Mouse (Mus musculus) intestine, embryonic 16.5 days (tissue): ENCODE measurements around the gene Hivep3. TPM values are rescaled to one million over a fixed set of nuclear protein-coding genes. Genes with fewer than 3 reads are reported as not detected.

Experiments used
- ATAC-seq: fragments of 200-750 bp; cut with Nextera tagmentation; 2 replicates; pipeline ENCODE4 v1.8.0; 2017; ENCODE audit warnings: moderate TSS enrichment, moderate library complexity
- H3K27ac ChIP-seq: fragments of 300-500 bp; sonication (generic); 2 replicates; pipeline ENCODE4 v1.5.1; 2014; ENCODE audit warnings: mild to moderate bottlenecking, low read length
- H3K27me3 ChIP-seq: fragments of 300-500 bp; sonication (generic); replicated peaks from 2 replicates; pipeline ENCODE4 v1.6.1; 2014; ENCODE audit warnings: low read length, control low read depth, mixed read lengths; ENCODE audit not compliant: control insufficient read depth, insufficient read depth
- H3K36me3 ChIP-seq: fragments of 300-500 bp; sonication (generic); 2 replicates; pipeline ENCODE4 v1.6.1; 2014; ENCODE audit warnings: low read length, control low read depth; ENCODE audit not compliant: control insufficient read depth, insufficient read depth
- H3K4me1 ChIP-seq: fragments of 300-500 bp; sonication (generic); 2 replicates; pipeline ENCODE4 v1.6.1; 2014; ENCODE audit warnings: low read length, control low read depth, mixed read lengths; ENCODE audit not compliant: control insufficient read depth, insufficient read depth
- H3K4me2 ChIP-seq: fragments of 300-500 bp; sonication (generic); 2 replicates; pipeline ENCODE4 v1.6.1; 2014; ENCODE audit warnings: low read depth, low read length, control low read depth
- H3K4me3 ChIP-seq: fragments of 300-500 bp; sonication (generic); 2 replicates; pipeline ENCODE4 v1.5.1; 2014; ENCODE audit warnings: mild to moderate bottlenecking, low read length
- H3K9ac ChIP-seq: fragments of 300-500 bp; sonication (generic); 2 replicates; pipeline ENCODE4 v1.6.1; 2014; ENCODE audit warnings: low read depth, low read length
- H3K9me3 ChIP-seq: fragments of 300-500 bp; sonication (generic); 2 replicates; pipeline ENCODE4 v1.6.1; 2016; ENCODE audit warnings: low read length, control low read depth; ENCODE audit not compliant: control insufficient read depth
- WGBS: fragments of 180-500 bp; shearing (Covaris S2); extraction: QIAGEN DNeasy Blood & Tissue Kit; methylation state at CpG from one replicate; pipeline ENCODE4 v1.1.7; 2014; 5-methylcytosine and 5-hydroxymethylcytosine counted together
- polyA plus RNA-seq: library from polyadenylated mRNA; unstranded; fragments of >200 nt; fragmentation: Nextera tagmentation; extraction: Ambion mirVana; gene quantifications from 2 replicates; pipeline ENCODE4 v1.2.1, GENCODE M21; 2015

The Hivep3 gene
- polyA plus RNA-seq, result 4.0 and 4.4 TPM in 2 replicates

GRCm38 (mm10) chr4:119733184-119733880 lies at the start of gene Hivep3:
TSS of gene Hivep3 (plus strand) at chr4:119733784.
- peaks cover 5% of the 10 kb centered on the region; the same call in 1 of the 2 replicates for H3K27me3 ChIP-seq
- H3K27ac ChIP-seq, result peak within 1 kb of the TSS; percentile 83
- H3K4me3 ChIP-seq, result peak within 1 kb of the TSS; percentile 86
- H3K4me1 ChIP-seq, result 0 out of 2 replicates have a peak, but pooled peaks cover 6% of the 10 kb centered on the region
- WGBS, result 0% methylated on average over 46 of the region's 47 CpGs
- peak within 1 kb of the TSS; percentile 80 for H3K9ac ChIP-seq
- H3K9me3 ChIP-seq, result no peaks in the 10 kb centered on the region
- H3K36me3 ChIP-seq, result no peaks in the 10 kb centered on the region
- ATAC-seq, result peak; percentile 99
- H3K4me2 ChIP-seq, result peak within 1 kb of the TSS; percentile 100

DNA sequence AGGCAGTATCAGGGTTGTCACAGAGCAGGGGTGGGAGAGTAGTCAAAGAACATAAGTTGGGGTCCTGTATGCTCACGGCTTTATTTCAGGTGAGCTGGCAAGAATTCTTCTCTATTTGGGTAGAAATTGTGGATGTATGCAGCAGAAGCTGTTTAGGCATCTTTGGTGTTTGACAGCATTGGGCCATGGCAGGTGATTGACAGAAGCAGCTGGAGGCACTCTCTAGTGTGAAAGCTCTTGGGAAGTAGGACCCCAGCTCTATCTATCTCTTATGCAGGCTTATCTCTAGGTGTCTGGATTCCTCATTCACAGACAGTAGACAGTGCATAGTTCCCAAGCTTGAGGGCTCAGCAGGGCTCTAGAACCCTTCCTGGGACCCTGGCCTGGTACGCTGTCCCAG lies 47.8 kb upstream of the Hivep3 start:
- no peak overlapping the region for H3K27ac ChIP-seq
- no peaks in the 10 kb centered on the region for H3K36me3 ChIP-seq
- 93% methylated on average over 2 of the region's 2 CpGs for WGBS
- no peak overlapping the region for H3K4me3 ChIP-seq
- H3K27me3 ChIP-seq, result no peaks in the 10 kb centered on the region
- no peaks in the 10 kb centered on the region for H3K9me3 ChIP-seq
- no peak overlapping the region for H3K9ac ChIP-seq
- no peak for ATAC-seq
- H3K4me1 ChIP-seq, result no peaks in the 10 kb centered on the region
- H3K4me2 ChIP-seq, result no peak overlapping the region

- Histone ChIP-seq H3K36me3 (no peaks in the 10 kb centered on the region), H3K4me3 (no peak overlapping the region), H3K9ac (no peak overlapping the region), H3K4me1 (no peaks in the 10 kb centered on the region), H3K9me3 (0 out of 2 replicates have a peak, but pooled peaks cover 2% of the 10 kb centered on the region), H3K27ac (no peak overlapping the region), H3K27me3 (no peaks in the 10 kb centered on the region), H3K4me2 (no peak overlapping the region)
- WGBS, result 53% methylated on average over 2 of the region's 2 CpGs
- ATAC-seq, result no peak
These were observed 35.2 kb upstream of the Hivep3 start for GRCm38 (mm10) chr4:119698339-119698738.

GRCm38 (mm10) chr4:119701269-119701954 lies 32.2 kb upstream of the Hivep3 start:
- no peak for ATAC-seq
- no peaks in the 10 kb centered on the region for H3K4me1 ChIP-seq
- 85% methylated on average over 11 of the region's 11 CpGs for WGBS
- H3K4me3 ChIP-seq, result no peak overlapping the region
- H3K27me3 ChIP-seq, result no peaks in the 10 kb centered on the region
- no peak overlapping the region for H3K9ac ChIP-seq
- no peak overlapping the region for H3K4me2 ChIP-seq
- no peaks in the 10 kb centered on the region for H3K36me3 ChIP-seq
- 0 out of 2 replicates have a peak, but pooled peaks cover 2% of the 10 kb centered on the region for H3K9me3 ChIP-seq
- no peak overlapping the region for H3K27ac ChIP-seq

GRCm38 (mm10) chr4:119703965-119704364 lies 29.6 kb upstream of the Hivep3 start:
- H3K9ac ChIP-seq, result no peak overlapping the region

GRCm38 (mm10) chr4:119707326-119707725 lies 26.3 kb upstream of the Hivep3 start:
- Histone ChIP-seq H3K9ac (no peak overlapping the region), H3K9me3 (no peaks in the 10 kb centered on the region), H3K4me3 (no peak overlapping the region), H3K36me3 (no peaks in the 10 kb centered on the region), H3K4me2 (no peak overlapping the region), H3K27me3 (no peaks in the 10 kb centered on the region), H3K27ac (no peak overlapping the region), H3K4me1 (no peaks in the 10 kb centered on the region)
- WGBS, result 61% methylated on average over 5 of the region's 5 CpGs
- no peak for ATAC-seq

More at GRCm38 (mm10) chr4:119703965-119704364, 29.6 kb upstream of the Hivep3 start:
- no peak for ATAC-seq
- no peaks in the 10 kb centered on the region for H3K4me1 ChIP-seq
- H3K9me3 ChIP-seq, result 0 out of 2 replicates have a peak, but pooled peaks cover 2% of the 10 kb centered on the region
- H3K27ac ChIP-seq, result no peak overlapping the region
- no peaks in the 10 kb centered on the region for H3K27me3 ChIP-seq
- H3K36me3 ChIP-seq, result no peaks in the 10 kb centered on the region
- H3K4me3 ChIP-seq, result no peak overlapping the region
- 74% methylated on average over 8 of the region's 8 CpGs for WGBS
- H3K4me2 ChIP-seq, result no peak overlapping the region

DNA sequence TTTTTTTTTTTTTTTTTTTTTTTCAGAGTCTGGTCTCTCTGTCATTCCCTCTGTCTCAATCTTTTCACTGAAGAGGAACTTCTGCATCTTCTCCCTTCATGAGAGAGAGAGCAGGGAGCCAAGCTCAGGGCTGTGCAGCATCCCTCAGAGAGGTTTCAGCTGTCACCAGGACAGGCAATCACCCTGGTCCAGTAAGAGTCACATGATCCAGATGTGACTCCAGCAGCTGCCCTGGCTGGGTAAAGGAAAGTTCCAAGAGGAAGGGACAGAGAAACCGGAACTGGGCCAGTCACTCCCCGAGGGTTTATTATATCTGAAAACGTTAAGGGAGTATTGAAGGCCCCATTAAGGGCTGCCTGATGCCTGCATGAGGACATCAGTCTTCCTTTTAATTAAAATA lies 25.8 kb upstream of the Hivep3 start:
- ATAC-seq, result no peak
- Histone ChIP-seq H3K9ac (no peak overlapping the region), H3K27ac (no peak overlapping the region), H3K27me3 (no peaks in the 10 kb centered on the region), H3K4me3 (no peak overlapping the region), H3K4me2 (no peak overlapping the region), H3K9me3 (no peaks in the 10 kb centered on the region), H3K36me3 (no peaks in the 10 kb centered on the region), H3K4me1 (no peaks in the 10 kb centered on the region)
- WGBS, result 40% methylated on average over 3 of the region's 3 CpGs

DNA sequence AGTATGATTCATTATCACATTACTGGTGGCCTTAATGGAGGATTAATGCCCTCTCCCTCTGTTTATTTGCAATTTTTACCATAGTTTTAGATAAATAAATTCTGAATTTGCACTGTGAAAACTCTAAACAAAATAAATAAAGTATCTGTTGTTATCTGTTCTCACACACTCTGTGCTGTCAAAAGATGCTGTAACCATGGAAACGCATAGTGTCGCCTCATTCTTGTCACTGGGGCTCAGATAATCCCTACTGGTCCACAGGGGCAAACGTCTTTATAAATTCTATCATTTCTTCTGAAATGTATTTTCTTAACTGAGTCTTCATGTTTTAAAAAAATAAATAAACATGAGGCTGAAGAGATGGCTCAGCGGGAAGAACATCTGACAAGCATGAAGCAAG lies 23.4 kb upstream of the Hivep3 start:
- Histone ChIP-seq H3K27me3 (no peaks in the 10 kb centered on the region), H3K4me3 (no peak overlapping the region), H3K4me2 (no peak overlapping the region), H3K9ac (no peak overlapping the region), H3K9me3 (no peaks in the 10 kb centered on the region), H3K27ac (no peak overlapping the region), H3K36me3 (no peaks in the 10 kb centered on the region), H3K4me1 (no peaks in the 10 kb centered on the region)
- WGBS, result 77% methylated on average over 4 of the region's 4 CpGs
- ATAC-seq, result no peak

DNA sequence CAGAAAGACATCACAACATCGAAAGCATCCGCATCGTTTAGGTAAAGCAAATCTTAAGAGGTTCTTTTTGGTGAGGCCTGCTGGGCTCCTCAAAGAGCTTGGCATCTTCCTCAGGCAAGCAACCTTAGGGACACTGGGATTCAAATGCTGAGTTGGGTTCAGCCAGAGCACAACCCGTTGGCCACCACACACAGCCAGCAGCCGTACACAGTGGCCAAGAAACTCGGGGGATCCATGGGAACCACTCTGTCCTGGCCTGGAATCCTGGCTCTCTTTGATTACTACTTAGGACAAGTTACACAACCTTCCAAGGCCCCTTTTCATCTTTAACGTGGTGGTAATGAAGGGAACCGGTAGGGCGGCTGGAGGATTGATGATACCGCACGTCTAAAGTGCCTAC lies 16.1 kb upstream of the Hivep3 start:
- Histone ChIP-seq H3K9ac (no peak overlapping the region), H3K36me3 (no peaks in the 10 kb centered on the region), H3K4me2 (no peak overlapping the region), H3K9me3 (no peaks in the 10 kb centered on the region), H3K4me1 (no peaks in the 10 kb centered on the region), H3K27ac (no peak overlapping the region), H3K27me3 (no peaks in the 10 kb centered on the region), H3K4me3 (no peak overlapping the region)
- 84% methylated on average over 11 of the region's 11 CpGs for WGBS
- no peak for ATAC-seq
